Mouse (Mus musculus): ENCODE results near the gene Ccdc162.

DNA sequence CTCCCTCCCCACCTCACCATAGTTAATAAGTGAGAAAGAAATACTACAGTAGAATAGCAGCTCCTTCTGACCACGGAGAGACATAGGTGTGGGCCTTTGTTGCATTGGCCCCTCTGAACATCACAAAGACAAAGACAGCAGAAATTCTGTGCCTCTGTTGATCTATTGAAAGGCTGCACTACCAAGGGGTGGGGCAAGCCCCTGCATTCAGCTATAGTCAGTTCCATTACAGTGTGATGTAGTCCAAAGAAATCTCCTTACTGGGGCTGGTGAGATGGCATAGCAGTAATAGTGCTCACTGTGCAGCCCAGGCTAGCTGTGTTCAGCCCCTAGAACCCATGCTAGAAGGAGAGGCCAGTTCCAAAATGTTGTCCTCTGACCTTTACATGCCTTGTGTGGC lies 211.4 kb downstream of the Ccdc162 start:
- TF ChIP-seq CTCF (IDR thresholded peaks at IDR 0.05; ENCODE audit: control insufficient read depth, insufficient read depth, low read length) (no peak), POLR2A (IDR thresholded peaks at IDR 0.05; ENCODE audit: borderline replicate concordance, control insufficient read depth, low read depth, low read length) (no peak)
